Mouse (Mus musculus) right cerebral cortex, postnatal 36 days (tissue): Measurements from ENCODE around the gene Hivep3.

ENCODE experiments used
- DNase-seq, 2 experiments: peaks; one replicate each; pipeline ENCODE4 v3.0.0; 2022; ENCODE audit warnings: low spot score in 2 of 2, mixed read lengths in 1 of 2

Gene Hivep3

DNA sequence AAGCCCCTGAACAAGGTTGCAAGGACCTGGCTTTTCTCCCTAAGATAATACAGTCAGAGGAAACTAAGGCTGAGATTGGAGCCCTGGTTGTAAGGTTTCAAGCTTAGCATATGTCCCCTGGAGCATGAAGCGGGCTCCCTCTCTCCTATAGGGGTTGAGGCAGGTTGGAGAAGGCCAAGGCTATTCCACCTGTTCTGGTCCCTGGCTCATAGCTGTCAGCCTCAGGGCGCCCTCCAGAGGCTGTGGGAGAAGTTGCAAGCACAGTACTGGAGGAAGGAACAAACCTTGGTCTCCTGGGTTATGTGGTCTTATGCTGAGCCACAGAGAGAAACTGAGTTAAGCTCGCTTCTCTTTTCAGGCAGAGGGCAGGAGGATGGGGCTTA, 415.5 kb downstream of the Hivep3 start:
- no peak for DNase-seq

- no peak for DNase-seq
These were observed 416.8 kb downstream of the Hivep3 start for GRCm38 (mm10) chr4:120150345-120150920.

DNA sequence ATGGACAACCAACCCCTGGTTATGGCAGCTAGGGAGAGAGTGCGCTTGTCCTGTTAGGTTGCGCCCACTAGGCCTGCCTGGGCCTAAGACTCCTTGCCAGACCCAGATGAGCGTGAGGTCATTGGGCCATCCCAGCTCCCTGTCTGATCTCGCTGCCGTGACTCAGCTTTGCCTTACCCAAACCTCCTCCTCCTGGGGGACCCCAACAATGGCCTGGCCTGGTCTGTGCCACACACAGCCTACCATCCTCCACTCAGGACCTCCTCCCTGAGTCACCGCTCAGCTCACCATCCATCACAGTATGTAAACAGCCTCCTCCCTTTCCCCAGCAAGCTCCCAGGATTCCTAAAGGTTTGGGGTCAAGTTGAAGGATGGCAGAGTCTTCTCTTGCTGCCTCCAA, 418.3 kb downstream of the Hivep3 start:
- no peak for DNase-seq

DNA sequence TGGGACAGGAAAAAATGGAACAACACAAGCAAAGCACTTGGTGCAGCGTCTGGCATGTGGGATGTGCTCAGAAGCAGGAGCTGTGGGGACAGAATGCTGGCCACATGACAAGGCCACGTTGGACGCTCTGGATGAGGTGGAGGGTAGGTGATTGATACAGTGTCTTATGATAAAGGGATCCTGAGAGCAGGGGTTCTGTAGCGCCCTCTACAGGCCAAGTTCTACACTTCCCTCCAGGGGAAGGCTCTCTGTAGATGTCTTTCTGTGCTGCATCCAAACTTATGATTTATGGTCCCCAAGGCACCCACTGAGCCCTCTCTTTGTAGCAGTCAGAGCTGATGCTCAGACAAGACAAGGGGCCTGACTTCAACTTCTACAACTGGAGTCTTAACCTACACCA, 419.1 kb downstream of the Hivep3 start:
- no peak for DNase-seq

- no peak for DNase-seq
These were observed 420.2 kb downstream of the Hivep3 start for GRCm38 (mm10) chr4:120153736-120154135.

GRCm38 (mm10) chr4:120158714-120159310, 425.2 kb downstream of the Hivep3 start:
- DNase-seq: no peak

- no peak for DNase-seq
These were observed 427.8 kb downstream of the Hivep3 start, which contains the start of gene Edn2 for GRCm38 (mm10) chr4:120161166-120161949. Gene Edn2 (plus strand): TSS chr4:120161206.

DNA sequence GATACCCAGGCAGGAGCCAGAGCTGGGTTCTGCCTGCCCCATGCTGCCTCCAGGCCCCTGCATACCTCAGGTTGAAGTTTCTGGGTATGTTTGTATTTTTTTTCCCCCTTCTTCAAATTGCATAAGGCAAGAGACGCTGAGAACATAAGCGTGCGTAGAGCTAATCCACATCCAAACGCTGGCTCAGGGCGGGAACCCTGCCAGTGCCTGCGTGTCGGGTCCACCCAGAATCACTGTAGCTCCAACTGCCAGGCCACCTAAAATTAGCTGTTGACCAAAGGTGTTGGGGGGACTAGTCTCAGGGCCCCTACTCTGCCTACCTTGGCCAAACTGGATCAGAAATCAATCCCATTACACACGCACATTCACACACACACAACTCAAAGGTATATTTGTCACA, 429.0 kb downstream of the Hivep3 start:
- no peak for DNase-seq

- peak; percentile 45 to 54 for DNase-seq
These were observed 429.7 kb downstream of the Hivep3 start for GRCm38 (mm10) chr4:120163242-120163641.

DNA sequence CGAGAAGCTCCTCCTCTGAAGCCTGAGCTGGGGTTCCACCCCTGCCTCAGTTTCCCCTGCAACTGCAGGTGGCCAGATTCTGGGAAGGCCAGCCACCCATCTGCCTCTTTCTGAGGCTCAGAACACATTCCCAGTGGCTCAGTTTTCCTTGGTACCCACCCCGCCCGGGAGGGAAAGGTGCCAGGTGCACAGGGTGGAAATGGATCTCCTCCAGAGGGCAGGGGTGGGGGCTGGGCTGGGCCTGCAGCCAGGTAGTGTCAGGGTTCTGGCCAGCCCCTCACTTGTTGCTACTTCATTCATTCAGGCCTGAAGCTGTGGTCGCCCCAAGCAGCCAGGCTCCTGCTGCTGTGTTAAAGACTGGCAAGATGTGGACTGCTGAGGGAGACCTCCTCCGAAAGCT, 430.7 kb downstream of the Hivep3 start:
- no peak for DNase-seq

GRCm38 (mm10) chr4:120167778-120168177, 434.2 kb downstream of the Hivep3 start:
- no peak for DNase-seq

DNA sequence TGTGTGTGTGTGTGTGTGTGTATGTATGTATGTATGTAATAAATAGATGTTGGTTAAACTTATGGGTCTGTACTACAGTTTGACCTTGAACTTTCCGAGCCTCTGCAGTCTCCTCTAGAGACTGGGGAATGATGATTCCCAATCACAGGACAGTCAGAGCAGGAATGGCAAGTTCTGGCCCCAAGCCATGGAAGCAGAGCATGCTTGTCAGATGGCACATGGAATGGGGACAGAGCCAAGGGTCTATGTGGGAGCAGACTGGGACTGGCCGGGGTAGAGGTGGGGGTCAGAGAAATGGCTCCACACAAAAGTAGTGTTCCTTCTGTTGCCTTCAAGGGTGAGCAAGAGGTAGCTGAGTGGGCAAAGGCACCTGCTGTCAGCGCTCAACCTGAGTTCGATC, 434.8 kb downstream of the Hivep3 start:
- no peak for DNase-seq

DNA sequence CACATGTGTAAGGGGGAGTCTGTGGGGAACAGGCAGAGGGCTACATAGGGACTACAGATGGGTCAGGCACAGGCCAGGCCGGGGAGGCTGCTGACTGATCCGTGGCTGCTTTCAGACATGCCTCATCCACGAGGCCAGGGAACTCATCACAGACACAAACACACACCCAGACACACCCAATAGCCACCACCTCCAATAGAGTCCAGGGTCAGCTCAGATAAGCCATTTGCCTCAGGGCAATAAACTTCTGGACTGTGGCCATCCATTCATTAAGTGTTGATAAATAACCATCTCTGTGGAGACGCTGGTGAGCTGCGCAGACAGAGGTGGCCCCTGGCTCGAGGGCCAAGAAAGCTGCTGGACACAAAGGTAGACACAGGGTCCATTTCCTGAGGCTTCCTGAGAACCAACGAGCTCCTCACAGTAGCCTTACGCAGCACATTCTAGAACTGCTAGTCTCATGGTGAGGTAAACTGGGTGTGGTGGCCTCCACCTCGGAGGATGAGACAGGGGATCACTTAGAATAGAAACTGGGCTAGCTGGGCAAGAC, 436.9 kb downstream of the Hivep3 start:
- DNase-seq: no peak

- no peak for DNase-seq
These were observed 438.6 kb downstream of the Hivep3 start for GRCm38 (mm10) chr4:120172050-120172684.

DNA sequence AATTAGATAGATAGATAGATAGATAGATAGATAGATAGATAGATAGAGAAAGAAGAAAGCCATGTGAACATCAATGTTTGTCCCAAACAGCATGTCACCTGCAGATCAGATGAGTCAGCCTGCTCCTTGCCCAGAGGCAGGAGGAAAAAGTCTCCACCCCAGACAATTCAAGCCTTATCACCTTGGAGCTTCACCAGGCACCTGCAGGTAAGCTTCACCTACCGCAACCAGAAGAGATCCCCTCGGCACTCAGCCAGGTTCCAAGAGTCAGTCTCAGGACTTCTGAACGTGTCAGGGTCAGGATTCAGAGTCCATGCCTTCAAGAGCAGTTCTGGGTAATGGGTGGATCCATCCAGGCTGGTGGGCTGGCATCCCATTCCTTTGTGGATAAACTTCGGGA, 445.5 kb downstream of the Hivep3 start:
- no peak for DNase-seq

DNA sequence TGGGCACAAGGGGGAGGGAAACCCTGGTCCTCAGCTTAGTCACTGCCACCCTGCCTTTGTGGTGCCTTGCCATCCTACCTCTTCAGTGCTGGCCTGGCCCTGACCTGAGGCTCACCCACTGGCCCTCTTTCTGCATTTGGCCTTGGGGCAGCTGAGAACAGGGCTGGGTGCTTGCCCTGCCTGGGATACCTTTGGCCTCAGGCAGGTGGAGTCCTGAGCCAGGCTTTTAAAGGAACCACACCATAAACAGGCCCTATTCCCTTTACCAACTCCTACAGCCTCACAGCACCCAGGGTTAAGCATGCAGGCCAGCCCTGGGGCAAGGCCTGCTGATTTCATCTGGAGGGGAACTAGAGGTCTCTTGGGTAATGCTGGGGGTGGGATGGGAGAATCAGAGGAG, 447.0 kb downstream of the Hivep3 start:
- DNase-seq: no peak

DNA sequence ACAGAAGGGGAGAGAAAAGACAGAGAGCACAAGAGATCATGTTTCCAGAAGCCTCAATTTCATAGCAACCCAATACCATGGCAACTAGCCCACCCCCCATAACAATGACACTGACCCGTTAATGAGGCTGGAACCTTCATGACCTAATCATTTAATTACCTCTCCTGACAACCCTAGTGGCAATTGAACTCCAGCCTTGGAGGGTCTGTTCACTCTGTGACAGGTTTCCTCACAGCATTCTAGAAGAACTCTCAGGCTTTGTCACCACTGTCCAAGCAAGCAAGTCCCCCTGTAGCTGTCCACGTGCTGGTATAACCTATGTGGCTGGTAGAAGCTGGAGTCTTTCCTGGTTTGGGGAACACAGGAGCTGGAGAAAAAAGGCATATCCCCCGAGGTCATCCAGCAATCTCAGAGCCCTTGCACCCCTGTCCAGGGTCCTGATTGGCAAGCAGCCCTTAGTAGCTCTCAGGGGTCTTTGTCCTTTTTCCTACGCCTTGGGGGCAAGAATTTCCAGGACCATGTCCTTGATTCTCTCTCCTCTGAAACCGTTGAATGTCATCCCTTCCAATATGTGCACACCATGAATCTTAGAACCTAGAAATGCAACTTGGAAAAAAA, 450.9 kb downstream of the Hivep3 start:
- no peak for DNase-seq

- no peak for DNase-seq
These were observed 452.9 kb downstream of the Hivep3 start for GRCm38 (mm10) chr4:120186441-120186840.

DNA sequence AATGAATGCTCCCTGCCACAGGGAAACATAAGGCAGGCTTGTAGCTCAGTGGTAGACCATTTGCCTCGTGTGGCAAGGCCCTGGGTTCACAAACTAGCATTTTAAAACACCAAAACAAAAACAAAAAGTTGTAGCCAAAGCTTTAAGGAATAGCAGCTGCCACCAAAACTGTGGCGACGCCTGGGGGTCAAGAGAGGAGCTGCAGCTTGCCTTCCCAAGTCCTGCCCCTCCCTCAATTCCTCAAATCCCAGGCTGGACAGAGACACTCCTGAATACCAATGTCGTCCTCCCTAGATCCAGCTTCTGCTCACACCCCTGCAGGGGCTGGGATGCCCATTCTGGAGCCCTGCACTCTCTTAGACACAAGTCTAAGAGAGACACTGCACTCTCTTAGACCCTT, 453.4 kb downstream of the Hivep3 start:
- no peak for DNase-seq
